Mouse (Mus musculus) MEL (cell line): ENCODE data around the gene Fmnl1. TPM values are rescaled to one million over a fixed set of nuclear protein-coding genes. Genes with fewer than 3 reads are reported as not detected.

Experiments
- DNase-seq: peaks from one replicate; pipeline ENCODE4 v3.0.0; 2011; ENCODE audit warnings: low read depth, low spot score
- H3K27ac ChIP-seq: 2 replicates; pipeline ENCODE4 v1.5.1; 2012; ENCODE audit warnings: low read depth, mild to moderate bottlenecking, control low read depth, low read length, moderate library complexity; ENCODE audit not compliant: control insufficient read depth
- H3K27me3 ChIP-seq, 2 experiments: fragments of 150-350 bp in 1 of 2; sonication (generic) in 1 of 2; 2 replicates each; pipeline ENCODE4 v1.6.1; 2012; ENCODE audit warnings: low read length in 2 of 2, mild to moderate bottlenecking in 2 of 2, improper control_type of control experiment in 1 of 2, moderate library complexity in 1 of 2; ENCODE audit not compliant: insufficient read depth in 2 of 2, control insufficient read depth in 1 of 2
- H3K36me3 ChIP-seq, 2 experiments: 2 replicates each; pipeline ENCODE4 v1.6.1; 2012 to 2014; ENCODE audit warnings: low read length in 2 of 2, improper control_type of control experiment in 1 of 2, inconsistent platforms in 1 of 2, mild to moderate bottlenecking in 1 of 2; ENCODE audit not compliant: insufficient read depth in 2 of 2, control insufficient read depth in 1 of 2
- H3K4me1 ChIP-seq, 2 experiments: fragments of 150-350 bp in 1 of 2; sonication (generic) in 1 of 2; 2 replicates each; pipeline ENCODE4 v1.6.1; 2012; ENCODE audit warnings: low read length in 2 of 2, improper control_type of control experiment in 1 of 2, mild to moderate bottlenecking in 1 of 2; ENCODE audit not compliant: insufficient read depth in 2 of 2, control insufficient read depth in 1 of 2
- H3K4me3 ChIP-seq, 2 experiments: fragments of 150-350 bp in 1 of 2; sonication (generic) in 1 of 2; 2 replicates each; pipeline ENCODE4 v1.5.1; 2012; ENCODE audit warnings: low read depth in 2 of 2, low read length in 2 of 2, mild to moderate bottlenecking in 2 of 2, moderate library complexity in 2 of 2, control low read depth in 1 of 2, improper control_type of control experiment in 1 of 2; ENCODE audit not compliant: control insufficient read depth in 1 of 2, insufficient read depth in 1 of 2
- H3K79me2 ChIP-seq: 2 replicates; pipeline ENCODE4 v1.6.1; 2012; ENCODE audit warnings: mild to moderate bottlenecking, low read length, moderate library complexity; ENCODE audit not compliant: control insufficient read depth, poor library complexity, insufficient read depth
- H3K9ac ChIP-seq: 2 replicates; pipeline ENCODE4 v1.6.1; 2012; ENCODE audit warnings: low read depth, mild to moderate bottlenecking, control low read depth, low read length, moderate library complexity; ENCODE audit not compliant: control insufficient read depth, poor library complexity, severe bottlenecking
- H3K9me3 ChIP-seq: fragments of 150-350 bp; sonication (generic); replicated peaks from 2 replicates; pipeline ENCODE4 v1.6.1; 2012; ENCODE audit warnings: mild to moderate bottlenecking, low read length, improper control_type of control experiment, moderate library complexity; ENCODE audit not compliant: insufficient read depth
- CHD1 ChIP-seq: IDR thresholded peaks from 2 replicates; pipeline ENCODE4 v1.6.1; 2012; ENCODE audit warnings: low read depth, mild to moderate bottlenecking, inconsistent platforms, low read length, improper control_type of control experiment
- EP300 ChIP-seq, 2 experiments: IDR thresholded peaks; 2 replicates each; pipeline ENCODE4 v1.6.1; 2011; ENCODE audit warnings: improper control_type of control experiment in 2 of 2, low read length in 2 of 2, low read depth in 1 of 2, mild to moderate bottlenecking in 1 of 2
- GABPA ChIP-seq: IDR thresholded peaks from 2 replicates; pipeline ENCODE4 v1.6.1; 2012; ENCODE audit warnings: low read depth, mild to moderate bottlenecking, inconsistent platforms, low read length, improper control_type of control experiment, moderate library complexity
- HCFC1 ChIP-seq: IDR thresholded peaks from 2 replicates; pipeline ENCODE4 v1.6.1; 2012; ENCODE audit warnings: low read depth, mild to moderate bottlenecking, inconsistent platforms, low read length, improper control_type of control experiment, moderate library complexity
- JUND ChIP-seq: IDR thresholded peaks from 2 replicates; pipeline ENCODE4 v1.6.1; 2011; ENCODE audit warnings: low read depth, mild to moderate bottlenecking, improper control_type of control experiment, low read length
- MAZ ChIP-seq: IDR thresholded peaks from 2 replicates; pipeline ENCODE4 v1.6.1; 2012; ENCODE audit warnings: low read depth, mild to moderate bottlenecking, inconsistent platforms, low read length, improper control_type of control experiment
- MEF2A ChIP-seq: IDR thresholded peaks from 2 replicates; pipeline ENCODE4 v1.6.1; 2014; ENCODE audit warnings: low read depth, mild to moderate bottlenecking, inconsistent platforms, low read length, improper control_type of control experiment; ENCODE audit not compliant: poor library complexity, insufficient replicate concordance, severe bottlenecking; ENCODE audit errors: extremely low read depth
- NELFE ChIP-seq: IDR thresholded peaks from 2 replicates; pipeline ENCODE4 v1.6.1; 2011; ENCODE audit warnings: low read depth, low read length, improper control_type of control experiment
- NRF1 ChIP-seq: IDR thresholded peaks from 2 replicates; pipeline ENCODE4 v1.6.1; 2014; ENCODE audit warnings: low read depth, mild to moderate bottlenecking, inconsistent platforms, low read length, improper control_type of control experiment, moderate library complexity; ENCODE audit not compliant: poor library complexity, insufficient read depth, severe bottlenecking
- RAD21 ChIP-seq: IDR thresholded peaks from 2 replicates; pipeline ENCODE4 v1.6.1; 2011; ENCODE audit warnings: mild to moderate bottlenecking, low read depth, low read length, improper control_type of control experiment
- SMC3 ChIP-seq: IDR thresholded peaks from 2 replicates; pipeline ENCODE4 v1.6.1; 2011; ENCODE audit warnings: low read depth, low read length, improper control_type of control experiment
- TBP ChIP-seq: IDR thresholded peaks from 2 replicates; pipeline ENCODE4 v1.8.0; 2011; ENCODE audit warnings: low read depth, low read length, improper control_type of control experiment
- UBTF ChIP-seq: IDR thresholded peaks from 2 replicates; pipeline ENCODE4 v1.6.1; 2012; ENCODE audit warnings: low read depth, mild to moderate bottlenecking, inconsistent platforms, low read length, improper control_type of control experiment, moderate library complexity, borderline replicate concordance; ENCODE audit not compliant: insufficient read depth
- USF1 ChIP-seq: IDR thresholded peaks from 2 replicates; pipeline ENCODE4 v1.6.1; 2014; ENCODE audit warnings: low read depth, mild to moderate bottlenecking, inconsistent platforms, low read length, improper control_type of control experiment, moderate library complexity
- USF2 ChIP-seq, 2 experiments: IDR thresholded peaks; 2 replicates each; pipeline ENCODE4 v1.6.1; 2011 to 2012; ENCODE audit warnings: improper control_type of control experiment in 2 of 2, low read length in 2 of 2, borderline replicate concordance in 1 of 2, inconsistent platforms in 1 of 2, low read depth in 1 of 2, mild to moderate bottlenecking in 1 of 2; ENCODE audit not compliant: insufficient read depth in 1 of 2
- ZC3H11A ChIP-seq: IDR thresholded peaks from 2 replicates; pipeline ENCODE4 v1.6.1; 2012; ENCODE audit warnings: low read depth, mild to moderate bottlenecking, inconsistent platforms, low read length, improper control_type of control experiment
- ZNF384 ChIP-seq: IDR thresholded peaks from 2 replicates; pipeline ENCODE4 v1.6.1; 2012; ENCODE audit warnings: low read depth, mild to moderate bottlenecking, inconsistent platforms, low read length, improper control_type of control experiment
- polyA plus RNA-seq, 2 experiments: library from polyadenylated mRNA; stranded (reverse) in 1 of 2; unstranded in 1 of 2; fragments of >175 nt in 1 of 2; fragments of >200 nt in 1 of 2; gene quantifications; 2 replicates each; pipeline versions ENCODE4 v1.2.1 to v1.2.4; 2012; ENCODE audit warnings: low replicate concordance in 2 of 2, low read depth in 1 of 2; ENCODE audit not compliant: insufficient read length in 2 of 2, insufficient read depth in 1 of 2, missing spikeins in 1 of 2
- total RNA-seq: library from RNA; depleted of rRNA; stranded (reverse); fragments of 300-350 nt; gene quantifications from 2 replicates; pipeline ENCODE4 v1.2.3, GENCODE M21; 2012

Gene Fmnl1
- total and polyA plus RNA-seq, 3 experiments, result 1.7 to 17.2 TPM; not detected in 1

GRCm38 (mm10) chr11:103178748-103179147, 7.8 kb downstream of the Fmnl1 start:
- Histone ChIP-seq H3K9me3 (no peaks in the 10 kb centered on the region), H3K4me1 (peaks cover 5 to 24% of the 10 kb centered on the region in 2 experiments; a peak in 3 of 4 replicates), H3K27me3 (no peaks in the 10 kb centered on the region), H3K27ac (no peak overlapping the region), H3K9ac (no peak overlapping the region), H3K79me2 (no peaks in the 10 kb centered on the region), H3K4me3 (no peak overlapping the region), H3K36me3 (peaks cover 0 to 16% of the 10 kb centered on the region in 2 experiments; a peak in 2 of 4 replicates)
- DNase-seq, result no peak
- TF ChIP-seq MAZ (no peak), EP300 (IDR thresholded peaks at IDR 0.05; ENCODE audit: low read depth in 1 of 2, low read length in 2 of 2) (no peak), UBTF (no peak), SMC3 (no peak), CHD1 (no peak), JUND (no peak), NRF1 (no peak), RAD21 (no peak), ZNF384 (no peak)

DNA sequence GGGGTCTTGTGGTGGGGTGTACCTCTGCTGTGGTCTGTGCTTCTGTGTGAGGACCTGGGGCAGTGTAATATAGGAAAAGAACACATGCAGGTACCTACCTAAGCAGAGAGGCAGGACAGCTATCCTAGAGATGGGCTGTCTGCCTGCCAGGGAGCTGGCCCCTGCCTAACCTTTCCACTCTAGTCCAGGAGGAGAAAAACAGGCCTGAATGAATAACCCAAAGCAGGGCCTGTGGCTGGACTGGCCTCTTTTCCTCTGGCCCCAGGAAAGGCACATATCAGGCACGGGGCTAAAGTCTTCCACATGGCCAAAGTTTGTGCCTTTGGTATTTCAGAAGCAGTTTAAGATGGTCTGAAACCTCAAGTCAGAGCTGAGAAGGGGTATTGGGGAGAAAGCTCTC, 9.5 kb downstream of the Fmnl1 start:
- TF ChIP-seq NELFE (no peak), EP300 (IDR thresholded peaks at IDR 0.05; ENCODE audit: low read depth in 1 of 2, low read length in 2 of 2) (no peak), USF2 (IDR thresholded peaks at IDR 0.05; ENCODE audit: borderline replicate concordance in 1 of 2, insufficient read depth in 1 of 2, low read depth in 1 of 2, low read length in 2 of 2) (no peak), MEF2A (no peak), MAZ (no peak), UBTF (no peak), USF1 (no peak), JUND (no peak), GABPA (no peak), ZC3H11A (no peak), HCFC1 (no peak), TBP (no peak)
- DNase-seq, result no peak
- no peak overlapping the region for H3K4me3 ChIP-seq
- H3K79me2 ChIP-seq, result no peaks in the 10 kb centered on the region
- no peaks in the 10 kb centered on the region for H3K9me3 ChIP-seq
- 0 out of 4 replicates have a peak, but pooled peaks cover 0 to 5% of the 10 kb centered on the region in 2 experiments for H3K36me3 ChIP-seq
- H3K27ac ChIP-seq, result no peak overlapping the region
- no peaks in the 10 kb centered on the region for H3K27me3 ChIP-seq
- no peak overlapping the region for H3K9ac ChIP-seq
- H3K4me1 ChIP-seq, result peaks cover 2 to 8% of the 10 kb centered on the region in 2 experiments; a peak in 2 of 4 replicates
